Mouse (Mus musculus): ENCODE results near the gene Grb2. TPM values are rescaled to one million over a fixed set of nuclear protein-coding genes. Genes with fewer than 3 reads are reported as not detected.

The Grb2 gene
- polyA plus RNA-seq, 1 experiment = not detected

DNA sequence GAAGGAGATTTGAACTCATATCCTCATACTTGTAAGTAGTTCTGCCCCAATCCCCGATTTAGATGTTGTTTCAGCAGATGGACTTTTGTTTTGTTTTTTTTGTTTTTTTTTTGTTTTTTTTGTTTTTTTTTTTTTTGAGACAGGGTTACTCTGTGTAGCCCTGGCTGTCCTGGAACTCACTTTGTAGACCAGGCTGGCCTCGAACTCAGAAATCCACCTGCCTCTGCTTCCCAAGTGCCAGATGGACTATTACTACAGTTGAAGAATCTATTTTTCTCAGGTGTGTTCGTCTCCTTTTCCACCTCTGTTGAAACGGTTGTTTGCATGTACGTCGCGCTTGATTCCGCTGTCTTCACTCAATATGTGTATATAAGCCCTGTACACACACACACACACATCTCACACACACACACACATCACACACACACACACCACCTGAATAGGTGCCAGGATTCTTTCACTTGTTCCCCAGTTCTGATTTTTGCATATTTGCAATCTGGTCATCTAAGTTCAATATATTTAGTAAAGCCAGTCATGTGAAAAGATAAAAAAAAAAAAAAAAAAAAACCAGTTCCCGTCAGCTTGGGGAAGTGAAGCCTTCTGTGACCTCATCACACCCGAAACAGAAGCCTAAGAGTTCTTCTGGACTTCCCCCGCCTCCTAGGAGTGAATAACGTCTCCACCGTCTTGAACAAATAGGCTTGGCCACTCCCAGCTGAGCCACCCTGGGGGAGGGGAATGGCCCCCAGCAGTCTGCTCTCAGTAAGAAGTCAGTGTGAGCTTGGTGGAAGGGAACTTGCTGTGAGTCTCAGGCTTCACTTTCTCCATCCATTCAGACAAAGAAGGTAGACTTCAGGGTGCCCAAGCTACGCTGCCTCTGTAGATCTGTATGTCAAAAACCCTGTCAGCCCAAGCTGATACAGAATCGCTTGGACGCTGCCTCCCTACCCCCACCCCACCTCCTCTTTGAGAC, 77.6 kb downstream of the Grb2 start:
- peaks cover 6% of the 10 kb centered on the region for H3K4me1 ChIP-seq (ENCODE audit: control insufficient read depth, insufficient read depth, low read length)
- H3K4me3 ChIP-seq (ENCODE audit: insufficient read depth, low read depth, low read length) = no peak overlapping the region
- 49% methylated on average over 16 of the region's 16 CpGs for WGBS
- no peak overlapping the region for H3K27ac ChIP-seq (ENCODE audit: insufficient read depth, low read depth, low read length)
- no peak for TF ChIP-seq CTCF (IDR thresholded peaks at IDR 0.05; ENCODE audit: insufficient read depth, low read depth, low read length)
- TF ChIP-seq POLR2A (IDR thresholded peaks at IDR 0.05; ENCODE audit: insufficient read depth, low read depth, low read length) = no peak

DNA sequence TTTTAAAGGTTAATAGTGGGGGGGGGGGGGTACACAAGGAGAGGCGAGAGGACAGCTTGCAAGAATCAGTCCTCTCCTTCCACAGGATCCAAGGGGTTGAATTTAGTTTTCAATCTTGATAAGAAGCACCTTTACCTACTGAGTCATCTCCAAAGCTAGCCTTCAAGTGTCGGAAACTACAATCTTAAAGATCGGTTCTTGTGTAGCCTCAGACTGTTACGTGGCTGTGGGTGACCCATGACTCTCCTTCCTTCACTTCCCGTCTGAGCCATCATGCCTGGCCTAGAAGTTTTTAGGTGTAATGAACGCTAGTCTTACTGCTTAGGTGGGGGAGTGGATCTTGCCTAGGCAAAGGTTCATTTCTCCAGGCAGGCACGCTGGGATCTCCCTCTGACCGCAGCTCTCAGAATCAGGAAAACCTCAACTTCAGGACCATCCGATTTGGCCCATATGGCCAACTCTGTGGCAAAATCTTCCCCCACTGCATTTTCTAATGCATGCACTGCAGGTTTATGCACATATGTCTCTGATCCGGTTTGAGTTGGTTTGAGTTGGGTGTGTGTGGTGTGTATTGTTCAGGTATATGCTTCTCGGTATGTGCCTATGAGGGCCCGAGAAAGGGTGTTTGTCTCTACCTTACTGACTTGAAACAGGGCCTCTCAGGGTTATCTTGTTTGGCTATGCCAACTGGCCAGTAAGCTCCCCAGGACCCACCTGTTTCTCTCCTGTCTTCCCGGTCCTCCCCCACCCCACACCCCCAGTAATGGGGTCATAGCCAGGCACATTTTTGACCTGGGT, 78.5 kb downstream of the Grb2 start:
- Histone ChIP-seq H3K4me3 (ENCODE audit: insufficient read depth, low read depth, low read length) (no peak overlapping the region), H3K27ac (ENCODE audit: insufficient read depth, low read depth, low read length) (no peak overlapping the region), H3K4me1 (ENCODE audit: control insufficient read depth, insufficient read depth, low read length) (peaks cover 7% of the 10 kb centered on the region)
- TF ChIP-seq CTCF (IDR thresholded peaks at IDR 0.05; ENCODE audit: insufficient read depth, low read depth, low read length) (no peak), POLR2A (IDR thresholded peaks at IDR 0.05; ENCODE audit: insufficient read depth, low read depth, low read length) (no peak)
- WGBS = 87% methylated on average over 13 of the region's 13 CpGs

DNA sequence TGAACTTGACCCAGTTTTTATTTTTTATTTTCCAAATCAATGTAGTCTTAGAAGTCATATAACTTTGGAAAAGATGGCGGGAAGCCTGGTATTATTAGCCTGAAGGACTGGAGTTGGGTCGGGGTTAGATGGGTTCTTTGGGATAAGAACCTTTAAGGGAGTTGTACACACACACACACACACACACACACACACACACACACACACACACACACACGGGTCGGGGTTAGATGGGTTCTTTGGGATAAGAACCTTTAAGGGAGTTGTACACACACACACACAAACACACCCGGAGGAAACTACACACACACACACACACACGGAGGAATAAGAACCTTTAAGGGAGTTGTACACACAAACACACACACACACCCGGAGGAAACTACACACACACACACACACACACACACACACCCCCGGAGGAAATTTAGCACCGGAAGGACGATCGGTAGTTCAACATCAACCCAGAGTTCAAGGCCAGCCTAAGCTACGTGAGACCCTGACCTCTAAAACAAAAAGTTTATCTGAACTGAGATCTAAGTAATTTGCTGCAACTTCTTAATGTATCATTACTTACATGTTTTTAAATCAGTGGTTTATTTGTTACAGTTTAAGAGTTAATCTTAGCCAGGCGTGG, 79.8 kb downstream of the Grb2 start:
- Histone ChIP-seq H3K4me1 (ENCODE audit: control insufficient read depth, insufficient read depth, low read length) (peaks cover 7% of the 10 kb centered on the region), H3K4me3 (ENCODE audit: insufficient read depth, low read depth, low read length) (0 out of 2 replicates have a peak overlapping the region, but pooled peaks have one; percentile 6), H3K27ac (ENCODE audit: insufficient read depth, low read depth, low read length) (no peak overlapping the region)
- no peak for TF ChIP-seq CTCF (IDR thresholded peaks at IDR 0.05; ENCODE audit: insufficient read depth, low read depth, low read length)
- TF ChIP-seq POLR2A (IDR thresholded peaks at IDR 0.05; ENCODE audit: insufficient read depth, low read depth, low read length) = no peak
- WGBS = 52% methylated on average over 13 of the region's 13 CpGs

DNA sequence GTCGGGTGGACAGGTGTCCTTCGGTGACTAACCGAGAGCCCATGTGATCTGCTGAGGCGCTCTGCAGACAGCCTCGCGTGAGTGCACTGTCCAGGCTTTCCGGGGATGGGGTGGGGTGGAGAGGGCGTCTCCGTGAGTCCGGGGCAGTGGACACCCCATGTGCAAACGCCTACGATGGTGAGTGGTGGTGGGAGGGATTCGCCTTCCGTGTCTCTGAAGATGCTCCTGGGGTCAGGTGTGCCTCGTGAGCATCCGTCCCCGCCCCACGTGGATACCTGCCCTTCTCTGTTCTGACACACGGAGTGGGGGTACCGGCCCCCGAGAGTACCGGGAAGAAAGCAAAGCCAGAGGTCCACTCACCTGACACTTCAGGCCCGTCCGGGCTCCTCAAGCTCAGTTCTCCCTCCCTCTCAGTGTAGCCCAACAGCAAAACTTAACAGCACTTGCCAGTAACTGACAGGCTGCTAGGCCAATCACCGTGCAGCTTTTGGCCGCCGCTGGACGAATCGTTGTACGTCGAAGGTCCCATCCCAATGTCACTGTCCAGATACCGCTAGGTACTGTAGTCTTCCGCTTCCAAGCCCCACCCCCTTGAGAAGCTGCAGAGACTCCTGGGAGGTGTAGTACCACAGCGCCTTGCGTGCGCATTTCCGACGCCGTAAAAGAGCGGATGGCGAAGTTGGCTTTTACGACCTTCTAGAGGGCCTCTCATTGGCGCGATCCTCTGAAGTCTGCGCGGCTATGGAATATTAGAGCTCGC, 80.5 kb downstream of the Grb2 start, which contains the start of gene Slc25a19:
Gene Slc25a19 (minus strand): TSS at position 591 of the 760 bp plus-strand sequence.
- under 1% methylated on average over 47 of the region's 47 CpGs for WGBS
- no peak for TF ChIP-seq CTCF (IDR thresholded peaks at IDR 0.05; ENCODE audit: insufficient read depth, low read depth, low read length)
- TF ChIP-seq POLR2A (IDR thresholded peaks at IDR 0.05; ENCODE audit: insufficient read depth, low read depth, low read length) = no peak
- Histone ChIP-seq H3K27ac (ENCODE audit: insufficient read depth, low read depth, low read length) (no peak within 1 kb of the TSS), H3K4me1 (ENCODE audit: control insufficient read depth, insufficient read depth, low read length) (peaks cover 7% of the 10 kb centered on the region), H3K4me3 (ENCODE audit: insufficient read depth, low read depth, low read length) (peak within 1 kb of the TSS; percentile 76)

DNA sequence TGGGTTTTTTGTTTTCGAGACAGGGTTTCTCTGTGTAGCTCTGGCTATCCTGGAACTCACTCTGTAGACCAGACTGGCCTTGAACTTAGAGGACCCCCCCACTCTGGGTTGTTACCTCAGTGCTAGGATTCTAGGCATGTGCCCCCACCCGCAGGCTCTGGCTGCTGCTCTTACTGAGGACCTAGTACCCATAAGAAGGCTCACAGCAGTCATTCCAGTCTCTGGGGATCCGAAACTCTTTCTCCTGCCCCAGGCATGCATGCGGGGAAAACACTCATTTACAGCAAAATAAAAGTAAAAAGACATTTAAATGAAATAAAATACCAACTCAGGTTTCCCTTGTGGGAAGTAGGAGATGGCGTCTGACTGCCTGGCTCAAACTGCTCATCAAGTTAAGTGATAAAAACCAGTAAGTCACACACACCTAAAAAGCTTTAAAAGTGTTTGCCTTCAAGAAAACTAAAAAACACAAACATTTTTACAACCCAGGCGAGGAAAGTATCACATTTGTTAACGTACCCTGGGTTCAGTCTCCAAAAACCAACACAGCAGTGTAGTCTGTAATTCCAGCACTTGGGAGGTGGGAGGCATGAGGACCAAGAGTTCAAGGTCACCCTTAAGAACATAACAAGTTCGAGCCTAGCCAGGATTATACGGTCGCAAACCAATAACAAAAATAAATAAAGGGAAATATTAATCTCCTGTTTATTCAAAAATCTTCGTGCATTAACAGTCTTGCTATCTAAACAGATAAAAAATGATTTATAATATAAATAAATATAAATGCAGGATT, 81.4 kb downstream of the Grb2 start:
- Histone ChIP-seq H3K4me1 (ENCODE audit: control insufficient read depth, insufficient read depth, low read length) (peaks cover 7% of the 10 kb centered on the region), H3K4me3 (ENCODE audit: insufficient read depth, low read depth, low read length) (peak overlapping the region; percentile 76), H3K27ac (ENCODE audit: insufficient read depth, low read depth, low read length) (no peak overlapping the region)
- 41% methylated on average over 11 of the region's 11 CpGs for WGBS
- TF ChIP-seq POLR2A (IDR thresholded peaks at IDR 0.05; ENCODE audit: insufficient read depth, low read depth, low read length) (no peak), CTCF (IDR thresholded peaks at IDR 0.05; ENCODE audit: insufficient read depth, low read depth, low read length) (no peak)

DNA sequence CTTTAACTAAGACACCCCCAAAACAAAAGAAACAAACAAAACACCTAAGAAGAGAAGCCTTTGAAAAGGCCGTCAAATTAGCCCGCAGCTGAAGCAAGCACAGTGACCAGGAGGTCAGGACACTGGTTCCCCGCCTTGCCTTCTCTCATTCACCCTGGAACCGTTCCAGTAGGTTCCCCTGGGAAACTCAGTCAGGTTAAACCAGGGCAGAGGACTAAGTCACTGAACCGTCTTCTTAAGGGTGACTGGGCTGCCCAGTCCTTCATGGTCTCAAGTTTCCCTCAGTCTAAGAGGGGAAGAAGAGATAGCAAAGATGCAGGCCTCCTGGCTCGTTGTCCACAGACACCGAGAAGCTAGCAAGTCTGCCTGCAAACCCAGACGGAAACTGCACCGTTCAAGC, 82.5 kb downstream of the Grb2 start:
- TF ChIP-seq CTCF (IDR thresholded peaks at IDR 0.05; ENCODE audit: insufficient read depth, low read depth, low read length) (no peak), POLR2A (IDR thresholded peaks at IDR 0.05; ENCODE audit: insufficient read depth, low read depth, low read length) (no peak)
- Histone ChIP-seq H3K4me1 (ENCODE audit: control insufficient read depth, insufficient read depth, low read length) (peaks cover 7% of the 10 kb centered on the region), H3K4me3 (ENCODE audit: insufficient read depth, low read depth, low read length) (no peak overlapping the region), H3K27ac (ENCODE audit: insufficient read depth, low read depth, low read length) (no peak overlapping the region)
- 72% methylated on average over 9 of the region's 9 CpGs for WGBS

DNA sequence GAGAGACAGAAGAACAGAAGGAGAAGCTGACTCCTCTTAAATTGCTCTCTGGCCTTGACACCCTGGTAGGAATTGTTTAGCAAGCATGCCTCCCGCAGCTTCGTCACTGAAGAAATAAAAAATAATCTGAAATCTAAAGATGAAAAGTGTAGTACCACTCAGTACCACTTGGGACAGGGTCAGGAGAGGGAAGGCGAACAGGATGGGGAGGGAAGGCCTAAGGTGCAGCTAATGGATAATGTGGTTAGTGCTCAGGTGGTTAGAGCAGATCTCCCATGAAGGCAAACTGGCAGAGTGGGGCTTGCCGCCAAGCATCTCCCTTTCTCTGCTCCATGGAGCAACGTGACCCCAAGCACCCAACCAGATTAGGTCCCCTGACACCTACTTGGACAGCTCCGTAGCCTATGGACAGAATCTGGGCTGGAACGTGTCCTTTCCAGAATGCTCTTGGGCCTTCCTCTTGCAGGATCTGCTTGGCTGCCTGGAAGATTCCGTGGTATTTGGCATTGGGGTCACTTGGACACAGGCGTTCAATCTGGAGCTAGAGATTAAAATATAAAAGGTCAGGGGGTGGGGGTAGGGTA, 84.8 kb downstream of the Grb2 start:
- Histone ChIP-seq H3K27ac (ENCODE audit: insufficient read depth, low read depth, low read length) (no peak overlapping the region), H3K4me1 (ENCODE audit: control insufficient read depth, insufficient read depth, low read length) (peaks cover 5% of the 10 kb centered on the region), H3K4me3 (ENCODE audit: insufficient read depth, low read depth, low read length) (no peak overlapping the region)
- WGBS = 69% methylated on average over 9 of the region's 9 CpGs
- TF ChIP-seq CTCF (IDR thresholded peaks at IDR 0.05; ENCODE audit: insufficient read depth, low read depth, low read length) (0 out of 2 replicates have a peak, but pooled peaks have one; percentile 34), POLR2A (IDR thresholded peaks at IDR 0.05; ENCODE audit: insufficient read depth, low read depth, low read length) (no peak)
